Mouse (Mus musculus) testis, adult 2 months (tissue): ENCODE results near the gene Ciz1. TPM values are rescaled to one million over a fixed set of nuclear protein-coding genes. Genes with fewer than 3 reads are reported as not detected.

Experiments used
- H3K27ac ChIP-seq: fragments of 200-500 bp; 2 replicates; pipeline ENCODE4 v1.5.1; 2012; ENCODE audit warnings: low read depth, low read length; ENCODE audit not compliant: control insufficient read depth, insufficient read depth
- H3K27me3 ChIP-seq: fragments of 200-500 bp; 2 replicates; pipeline ENCODE4 v1.6.1; 2012; ENCODE audit warnings: mild to moderate bottlenecking, low read length, moderate library complexity; ENCODE audit not compliant: control insufficient read depth, insufficient read depth
- H3K36me3 ChIP-seq: fragments of 200-500 bp; 2 replicates; pipeline ENCODE4 v1.6.1; 2012; ENCODE audit warnings: mild to moderate bottlenecking, low read length; ENCODE audit not compliant: control insufficient read depth, insufficient read depth
- H3K4me1 ChIP-seq: fragments of 200-500 bp; 2 replicates; pipeline ENCODE4 v1.6.1; 2012; ENCODE audit warnings: low read length; ENCODE audit not compliant: control insufficient read depth, insufficient read depth
- H3K4me3 ChIP-seq: fragments of 200-500 bp; 2 replicates; pipeline ENCODE4 v1.5.1; 2012; ENCODE audit warnings: low read depth, mild to moderate bottlenecking, low read length, moderate library complexity, mixed read lengths; ENCODE audit not compliant: control insufficient read depth
- CTCF ChIP-seq: fragments of 200-500 bp; IDR thresholded peaks from 2 replicates; pipeline ENCODE4 v1.5.1; 2012; ENCODE audit warnings: low read depth, mild to moderate bottlenecking, inconsistent platforms, low read length, moderate library complexity; ENCODE audit not compliant: control insufficient read depth, insufficient read depth, insufficient replicate concordance
- POLR2A ChIP-seq: fragments of 200-500 bp; IDR thresholded peaks from 2 replicates; pipeline ENCODE4 v1.6.1; 2012; ENCODE audit warnings: low read depth, mild to moderate bottlenecking, inconsistent platforms, low read length, moderate library complexity; ENCODE audit not compliant: control insufficient read depth
- polyA plus RNA-seq: library from polyadenylated mRNA; depleted of rRNA; stranded (reverse); fragments of >200 nt; gene quantifications from 2 replicates; pipeline ENCODE4 v1.2.3, GENCODE M21; 2012

Ciz1 gene
- polyA plus RNA-seq, 1 experiment = 255 TPM

- TF ChIP-seq CTCF (no peak), POLR2A (no peak)
- Histone ChIP-seq H3K27me3 (no peaks in the 10 kb centered on the region), H3K36me3 (no peaks in the 10 kb centered on the region), H3K4me3 (no peak overlapping the region), H3K27ac (no peak overlapping the region), H3K4me1 (peaks cover 7% of the 10 kb centered on the region)
Measured at GRCm38 (mm10) chr2:32343351-32343671, 8.8 kb upstream of the Ciz1 start.

DNA sequence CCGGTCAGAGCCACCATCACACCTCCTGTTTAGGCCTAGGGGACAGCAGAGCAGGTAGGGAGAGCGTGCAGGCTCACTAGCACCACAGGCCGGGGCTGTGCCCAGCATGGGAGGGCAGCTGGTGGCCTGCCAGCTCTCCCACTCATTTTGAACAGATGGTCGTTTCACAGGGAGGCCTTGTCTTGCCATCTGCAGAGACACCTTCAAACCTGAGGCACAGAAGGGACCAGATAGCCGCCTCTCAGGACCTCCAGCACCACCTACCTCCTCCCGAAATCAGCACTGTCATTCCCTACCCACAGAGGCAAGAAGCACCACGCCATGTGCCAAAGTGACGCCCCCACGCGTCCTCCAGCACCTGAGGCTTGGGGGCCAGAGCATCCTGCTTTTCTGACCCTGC is 8.1 kb upstream of the Ciz1 start:
- H3K27ac ChIP-seq = no peak overlapping the region
- no peaks in the 10 kb centered on the region for H3K36me3 ChIP-seq
- peaks cover 7% of the 10 kb centered on the region for H3K4me1 ChIP-seq
- no peak overlapping the region for H3K4me3 ChIP-seq
- no peaks in the 10 kb centered on the region for H3K27me3 ChIP-seq
- no peak for TF ChIP-seq CTCF
- no peak for TF ChIP-seq POLR2A

GRCm38 (mm10) chr2:32344598-32345321 is 7.4 kb upstream of the Ciz1 start:
- Histone ChIP-seq H3K4me1 (peaks cover 7% of the 10 kb centered on the region), H3K27me3 (no peaks in the 10 kb centered on the region), H3K4me3 (no peak overlapping the region), H3K27ac (no peak overlapping the region), H3K36me3 (no peaks in the 10 kb centered on the region)
- no peak for TF ChIP-seq CTCF
- no peak for TF ChIP-seq POLR2A

GRCm38 (mm10) chr2:32347019-32347418 is 5.1 kb upstream of the Ciz1 start:
- H3K36me3 ChIP-seq = no peaks in the 10 kb centered on the region
- H3K27ac ChIP-seq = no peak overlapping the region
- H3K27me3 ChIP-seq = no peaks in the 10 kb centered on the region
- TF ChIP-seq CTCF = no peak
- no peak for TF ChIP-seq POLR2A
- H3K4me3 ChIP-seq = no peak overlapping the region
- H3K4me1 ChIP-seq = peaks cover 5% of the 10 kb centered on the region

DNA sequence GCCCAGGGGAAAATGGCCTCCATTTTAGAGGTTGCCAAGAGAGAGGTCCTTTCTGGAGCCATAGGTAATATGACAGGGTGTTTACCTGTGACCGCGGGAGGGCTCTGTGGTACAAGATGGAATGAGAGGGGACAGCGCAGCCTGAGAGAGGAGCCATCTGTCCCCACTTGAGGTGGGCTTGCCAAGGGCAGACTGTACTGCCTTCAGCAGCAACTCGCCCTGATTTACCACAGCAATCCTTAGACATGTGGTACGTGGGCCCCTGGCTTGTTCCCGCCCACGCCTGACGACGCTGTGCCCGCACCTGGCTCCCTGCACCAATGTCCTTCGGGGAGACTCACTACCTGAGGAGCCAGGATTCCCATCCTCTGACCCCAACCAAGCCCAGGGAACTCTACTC is 3.8 kb upstream of the Ciz1 start:
- TF ChIP-seq CTCF = no peak
- no peak for TF ChIP-seq POLR2A
- Histone ChIP-seq H3K4me3 (no peak overlapping the region), H3K36me3 (no peaks in the 10 kb centered on the region), H3K27ac (no peak overlapping the region), H3K4me1 (peaks cover 9% of the 10 kb centered on the region), H3K27me3 (no peaks in the 10 kb centered on the region)

DNA sequence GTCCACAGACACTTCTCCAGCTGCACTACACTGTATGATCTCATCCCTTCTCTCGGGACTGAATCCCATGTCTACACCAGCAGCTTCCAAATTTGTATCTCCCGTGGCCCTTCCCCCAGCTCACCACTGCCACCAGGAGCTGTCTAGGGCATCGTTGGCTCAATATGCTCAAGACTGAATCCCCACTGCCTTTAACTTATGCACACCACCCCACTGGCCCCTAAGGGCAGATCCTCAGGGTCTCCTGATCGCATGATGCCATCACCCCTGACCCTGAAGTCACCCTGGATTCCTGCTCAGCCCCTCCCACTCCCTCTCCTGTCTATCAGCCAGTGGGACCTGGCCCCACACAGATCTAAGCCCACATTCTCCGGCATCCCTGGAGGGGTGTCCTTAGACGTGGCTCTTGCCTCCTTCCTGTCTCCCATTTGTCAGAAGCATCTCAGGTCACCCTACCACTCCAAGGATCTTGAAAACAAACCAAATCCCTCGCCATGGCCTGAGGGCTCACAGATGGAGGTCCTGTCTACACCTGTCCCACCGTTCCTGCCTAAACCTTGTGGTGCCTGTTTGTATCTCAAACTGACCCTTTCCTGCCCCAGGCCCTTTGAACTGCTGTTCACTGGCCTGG is 2.4 kb upstream of the Ciz1 start:
- TF ChIP-seq CTCF (no peak), POLR2A (no peak)
- Histone ChIP-seq H3K4me1 (peaks cover 9% of the 10 kb centered on the region), H3K27me3 (no peaks in the 10 kb centered on the region), H3K36me3 (no peaks in the 10 kb centered on the region), H3K27ac (no peak overlapping the region), H3K4me3 (no peak overlapping the region)

DNA sequence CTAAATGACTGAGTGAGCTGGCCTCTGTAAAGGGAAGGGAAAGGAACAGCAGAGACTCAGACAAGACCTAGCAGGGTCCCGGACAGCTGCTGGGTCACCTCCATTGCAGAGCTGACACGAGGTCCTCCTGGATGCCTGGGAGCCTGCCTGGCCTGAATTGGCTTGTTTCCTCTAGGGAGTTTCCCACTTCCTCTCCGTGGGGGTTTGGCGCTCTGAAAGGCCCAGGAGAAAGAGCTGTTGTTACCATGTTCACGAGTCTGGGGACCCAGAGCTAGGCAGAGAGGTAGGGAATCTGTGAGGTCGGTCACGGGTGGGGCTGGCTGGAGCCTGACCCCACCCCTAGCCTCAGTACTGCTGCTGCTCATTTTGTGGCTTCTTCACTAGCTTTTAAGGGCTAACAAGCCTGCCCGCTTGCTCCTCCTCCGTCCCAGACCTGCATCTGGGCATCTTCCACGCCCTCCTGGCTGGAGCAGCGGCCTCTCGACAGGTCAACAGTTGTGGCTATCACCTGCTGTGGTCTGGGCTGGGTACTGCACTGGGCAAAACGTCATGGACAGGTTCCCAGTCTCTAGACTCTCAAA is 1.6 kb upstream of the Ciz1 start:
- no peak overlapping the region for H3K4me3 ChIP-seq
- no peaks in the 10 kb centered on the region for H3K27me3 ChIP-seq
- TF ChIP-seq CTCF (no peak), POLR2A (no peak)
- H3K36me3 ChIP-seq = no peaks in the 10 kb centered on the region
- peaks cover 9% of the 10 kb centered on the region for H3K4me1 ChIP-seq
- no peak overlapping the region for H3K27ac ChIP-seq

DNA sequence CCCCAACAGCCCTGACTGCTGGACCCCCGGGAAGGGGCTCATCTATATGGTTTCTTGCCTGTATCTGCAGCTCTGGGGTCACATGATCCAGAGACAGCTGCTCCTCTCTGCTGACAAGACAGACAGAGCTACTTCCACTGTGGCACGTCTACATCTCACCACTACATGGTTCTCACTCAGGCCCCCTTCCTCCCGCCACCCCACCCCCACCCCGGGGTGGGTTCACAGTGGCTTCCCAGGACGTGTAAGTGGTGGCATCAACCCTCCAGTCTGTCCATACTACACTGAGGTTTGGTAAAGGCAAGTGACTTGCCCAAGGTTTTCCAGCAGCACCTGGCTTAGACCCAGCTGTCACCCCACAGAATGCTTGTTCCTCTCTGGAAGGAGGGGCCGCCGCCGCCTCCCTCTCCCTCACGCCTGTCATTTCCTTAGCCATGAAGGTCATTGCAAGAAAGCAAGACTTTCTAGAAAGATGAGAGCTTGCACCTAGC is 611 bp upstream of the Ciz1 start:
- Histone ChIP-seq H3K4me3 (no peak overlapping the region), H3K36me3 (no peaks in the 10 kb centered on the region), H3K27me3 (no peaks in the 10 kb centered on the region), H3K4me1 (peaks cover 9% of the 10 kb centered on the region), H3K27ac (no peak overlapping the region)
- no peak for TF ChIP-seq POLR2A
- TF ChIP-seq CTCF = no peak
